Mouse (Mus musculus) myocyte (in vitro differentiated cells): ENCODE results near the gene Runx3. TPM values are rescaled to one million over a fixed set of nuclear protein-coding genes. Genes with fewer than 3 reads are reported as not detected.
A peak's percentile ranks its signal among the peaks of the same experiment; 100 is the strongest.
"Not testable (repeated sequence)": the region's sequence is repeated elsewhere in the genome, so short reads cannot be mapped to it uniquely, and the experiment has no call there.

Experiments used
- H3K27me3 ChIP-seq: one replicate; pipeline ENCODE4 v1.6.1; 2011; ENCODE audit not compliant: control insufficient read depth, insufficient read depth, insufficient read length
- H3K36me3 ChIP-seq: one replicate; pipeline ENCODE4 v1.6.1; 2011; ENCODE audit not compliant: control insufficient read depth, insufficient read depth
- H3K4me2 ChIP-seq: one replicate; pipeline ENCODE4 v1.6.1; 2011; ENCODE audit warnings: low read depth, control low read depth
- H3K4me3 ChIP-seq: one replicate; pipeline ENCODE4 v1.5.1; 2011; ENCODE audit warnings: mild to moderate bottlenecking, control low read depth, moderate library complexity
- H3K79me2 ChIP-seq: one replicate; pipeline ENCODE4 v1.6.1; 2011; ENCODE audit not compliant: control insufficient read depth, insufficient read depth
- H3ac ChIP-seq: one replicate; pipeline ENCODE4 v1.6.1; 2011; ENCODE audit not compliant: control insufficient read depth, insufficient read length
- CEBPB ChIP-seq: IDR thresholded peaks from 2 replicates; pipeline ENCODE4 v1.6.1; 2011; ENCODE audit warnings: mild to moderate bottlenecking, moderate library complexity; ENCODE audit not compliant: poor library complexity, insufficient read depth, severe bottlenecking
- E2F4 ChIP-seq: IDR thresholded peaks from one replicate; pipeline ENCODE4 v1.6.1; 2011; ENCODE audit warnings: mild to moderate bottlenecking, control low read depth, moderate library complexity; ENCODE audit not compliant: insufficient read depth
- MAX ChIP-seq: IDR thresholded peaks from one replicate; pipeline ENCODE4 v1.6.1; 2011; ENCODE audit warnings: low read depth, mild to moderate bottlenecking, control low read depth
- MYOD1 ChIP-seq, 3 experiments: IDR thresholded peaks; one replicate each; pipeline ENCODE4 v1.6.1; 2011; ENCODE audit warnings: control low read depth in 2 of 3, low read depth in 2 of 3, mild to moderate bottlenecking in 2 of 3, moderate library complexity in 1 of 3; ENCODE audit not compliant: insufficient read length in 2 of 3, control insufficient read depth in 1 of 3
- MYOG ChIP-seq, 3 experiments: IDR thresholded peaks; one replicate each; pipeline ENCODE4 v1.6.1; 2011; ENCODE audit warnings: control low read depth in 2 of 3, low read depth in 2 of 3, mild to moderate bottlenecking in 2 of 3; ENCODE audit not compliant: insufficient read length in 2 of 3, control insufficient read depth in 1 of 3, insufficient read depth in 1 of 3
- POLR2A ChIP-seq: IDR thresholded peaks from one replicate; pipeline ENCODE4 v1.6.1; 2011; ENCODE audit warnings: low read depth, mild to moderate bottlenecking, control low read depth, moderate library complexity; ENCODE audit not compliant: insufficient read length
- POLR2AphosphoS2 ChIP-seq: IDR thresholded peaks from one replicate; pipeline ENCODE4 v1.6.1; 2011; ENCODE audit warnings: low read depth, control low read depth; ENCODE audit not compliant: insufficient read length
- REST ChIP-seq: IDR thresholded peaks from one replicate; pipeline ENCODE4 v1.6.1; 2011; ENCODE audit warnings: mild to moderate bottlenecking, control low read depth, moderate library complexity; ENCODE audit not compliant: insufficient read depth, insufficient read length
- SRF ChIP-seq: IDR thresholded peaks from one replicate; pipeline ENCODE4 v1.6.1; 2011; ENCODE audit warnings: low read depth; ENCODE audit not compliant: control insufficient read depth, insufficient read length
- TCF12 ChIP-seq: IDR thresholded peaks from one replicate; pipeline ENCODE4 v1.6.1; 2011; ENCODE audit warnings: mild to moderate bottlenecking, control low read depth; ENCODE audit not compliant: poor library complexity, insufficient read depth, severe bottlenecking
- TCF3 ChIP-seq: IDR thresholded peaks from one replicate; pipeline ENCODE4 v1.6.1; 2011; ENCODE audit warnings: low read depth, control low read depth; ENCODE audit not compliant: insufficient read length
- USF1 ChIP-seq: IDR thresholded peaks from one replicate; pipeline ENCODE4 v1.6.1; 2011; ENCODE audit warnings: low read depth, mild to moderate bottlenecking, control low read depth, moderate library complexity
- polyA plus RNA-seq: library from polyadenylated mRNA; unstranded; fragments of >200 nt; fragmentation: generic; extraction: Trizol; gene quantifications from one replicate; pipeline ENCODE4 v1.2.1, GENCODE M21; 2012; ENCODE audit warnings: missing spikeins

The Runx3 gene
- polyA plus RNA-seq, 1 experiment: 19.6 TPM

DNA sequence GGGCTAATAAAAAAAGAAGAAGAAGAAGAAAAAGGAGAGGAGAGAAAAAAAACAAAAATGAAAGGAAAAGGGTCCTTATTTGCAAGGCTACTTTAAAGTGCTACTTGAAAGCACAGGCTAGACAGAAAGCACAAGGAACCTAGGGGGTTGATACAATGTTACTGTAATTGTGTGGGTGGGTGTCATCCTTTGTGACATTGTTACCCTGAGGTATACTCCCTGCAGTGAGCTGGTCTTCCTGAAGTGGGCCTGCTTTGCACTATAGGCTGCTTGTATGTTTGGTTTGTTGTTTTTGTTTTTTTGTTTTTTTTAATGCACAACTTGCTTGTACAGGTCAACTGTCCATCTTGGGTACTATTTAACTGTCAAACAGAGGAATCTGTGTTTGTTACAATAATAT, 57.1 kb downstream of the Runx3 start:
- Histone ChIP-seq H3K4me3 (no peak overlapping the region), H3K79me2 (no peaks in the 10 kb centered on the region), H3ac (no peak overlapping the region), H3K4me2 (no peak overlapping the region), H3K27me3 (no peaks in the 10 kb centered on the region), H3K36me3 (peaks cover 5% of the 10 kb centered on the region)
- TF ChIP-seq TCF3: no peak
- no peak for TF ChIP-seq E2F4

DNA sequence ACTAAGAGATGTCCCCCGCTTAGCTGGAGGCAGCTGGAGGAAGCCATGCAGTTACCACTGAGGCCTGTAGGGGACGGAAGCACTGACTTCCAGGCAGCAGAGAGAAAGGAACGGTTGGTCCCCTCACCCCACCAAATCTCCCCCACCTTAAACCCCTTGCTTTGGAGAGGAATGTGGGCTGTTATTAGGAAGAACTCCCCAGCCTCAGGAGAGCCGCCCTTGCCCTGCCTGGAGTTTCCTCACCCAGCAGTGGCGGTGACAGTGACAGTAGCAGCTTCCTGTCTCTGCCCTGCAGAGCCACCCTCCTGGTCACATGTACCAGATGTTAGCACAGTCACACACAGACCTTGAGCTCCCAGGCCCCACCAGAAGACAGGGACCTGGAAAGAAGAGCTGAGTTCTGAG, 58.6 kb downstream of the Runx3 start:
- no peak for TF ChIP-seq MAX
- no peak for TF ChIP-seq REST
- no peak for TF ChIP-seq CEBPB
- peak; percentile 32 for TF ChIP-seq POLR2AphosphoS2
- TF ChIP-seq TCF12: no peak
- no peak for TF ChIP-seq USF1
- Histone ChIP-seq H3K4me3 (no peak overlapping the region), H3K4me2 (no peak overlapping the region), H3K36me3 (peaks cover 4% of the 10 kb centered on the region), H3K79me2 (no peaks in the 10 kb centered on the region), H3K27me3 (no peaks in the 10 kb centered on the region), H3ac (no peak overlapping the region)

DNA sequence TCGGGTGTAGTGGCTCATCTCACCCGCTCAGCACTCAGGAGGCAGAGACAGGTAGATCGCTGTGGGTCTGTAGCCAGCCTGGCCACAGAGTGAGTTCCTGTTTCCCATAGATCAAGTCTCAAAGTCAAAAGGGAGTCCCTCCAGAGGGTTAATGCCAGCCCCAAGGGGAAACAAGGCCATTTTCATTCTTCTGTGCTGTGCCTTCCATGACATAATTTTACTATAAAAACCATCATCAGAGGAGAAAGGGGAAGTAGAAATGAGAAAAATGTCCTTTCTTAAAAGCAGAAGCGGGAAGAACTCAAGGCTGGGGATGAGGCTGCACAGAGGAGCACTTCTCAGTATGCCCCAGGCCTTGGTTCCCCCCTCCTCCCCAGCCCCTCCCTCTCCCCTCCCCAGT, 61.4 kb downstream of the Runx3 start:
- H3K36me3 ChIP-seq: no peaks in the 10 kb centered on the region
- H3K27me3 ChIP-seq: no peaks in the 10 kb centered on the region
- no peak overlapping the region for H3ac ChIP-seq
- H3K4me2 ChIP-seq: no peak overlapping the region
- TF ChIP-seq POLR2AphosphoS2: no peak
- no peak for TF ChIP-seq USF1
- TF ChIP-seq E2F4: no peak
- no peak for TF ChIP-seq TCF12
- no peak for TF ChIP-seq TCF3
- TF ChIP-seq REST: no peak
- no peak for TF ChIP-seq CEBPB
- H3K79me2 ChIP-seq: no peaks in the 10 kb centered on the region
- no peak overlapping the region for H3K4me3 ChIP-seq

DNA sequence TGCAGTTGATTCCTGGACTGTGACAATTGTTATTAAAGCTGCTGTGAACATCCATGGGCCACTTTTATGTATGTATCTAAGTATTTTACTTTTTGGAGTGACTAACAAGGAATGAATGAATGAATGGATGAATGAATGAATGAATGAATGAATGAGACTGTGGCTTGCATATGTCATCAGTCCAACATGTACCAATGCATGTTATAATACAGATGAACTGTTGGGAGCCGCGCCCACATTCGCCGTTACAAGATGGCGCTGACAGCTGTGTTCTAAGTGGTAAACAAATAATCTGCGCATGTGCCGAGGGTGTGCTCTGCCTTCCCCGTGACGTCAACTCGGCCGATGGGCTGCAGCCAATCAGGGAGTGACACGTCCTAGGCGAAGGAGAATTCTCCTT, 63.8 kb downstream of the Runx3 start:
- not testable (repeated sequence) for H3K36me3 ChIP-seq, H3K4me2 ChIP-seq, H3ac ChIP-seq, H3K4me3 ChIP-seq, H3K27me3 ChIP-seq, H3K79me2 ChIP-seq

DNA sequence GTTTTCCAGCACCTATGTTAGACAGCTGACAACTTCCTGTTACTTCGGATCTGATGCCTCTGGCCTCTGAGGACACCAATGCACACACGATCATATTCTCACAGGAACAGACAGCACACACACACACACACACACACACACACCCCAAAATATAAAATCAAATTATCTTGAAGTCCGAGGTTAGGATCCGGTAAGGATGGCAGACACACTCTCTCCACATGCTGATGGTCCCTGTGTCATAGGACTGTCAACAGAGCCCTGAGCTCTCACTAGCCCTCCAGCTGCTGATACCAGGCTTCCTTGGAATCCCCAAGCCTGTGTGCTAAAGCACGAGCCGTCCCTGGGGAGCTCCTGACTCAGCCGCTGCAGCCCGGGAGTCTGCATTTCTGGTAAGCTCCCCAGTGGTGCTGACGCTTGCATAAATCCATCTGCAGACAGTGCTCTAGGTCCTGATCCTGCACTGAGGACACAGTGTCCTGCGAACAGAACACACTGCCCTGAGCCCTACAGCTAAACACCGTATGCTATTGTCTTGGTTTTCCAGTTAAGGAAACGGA, 69.1 kb downstream of the Runx3 start:
- TF ChIP-seq MAX: no peak
- no peak for TF ChIP-seq CEBPB
- TF ChIP-seq MYOD1 (IDR thresholded peaks at IDR 0.05; ENCODE audit: control insufficient read depth in 1 of 3, insufficient read length in 2 of 3, low read depth in 2 of 3): peak in 1 of 3 experiments; percentile 10
- no peak for TF ChIP-seq USF1
- peak in 1 of 3 experiments; percentile 54 for TF ChIP-seq MYOG (IDR thresholded peaks at IDR 0.05; ENCODE audit: control insufficient read depth in 1 of 3, insufficient read depth in 1 of 3, insufficient read length in 2 of 3, low read depth in 2 of 3)
- TF ChIP-seq REST: no peak
- no peaks in the 10 kb centered on the region for H3K36me3 ChIP-seq
- H3K4me3 ChIP-seq: no peak overlapping the region
- H3K79me2 ChIP-seq: no peaks in the 10 kb centered on the region
- H3K27me3 ChIP-seq: no peaks in the 10 kb centered on the region
- no peak overlapping the region for H3K4me2 ChIP-seq
- H3ac ChIP-seq: no peak overlapping the region

DNA sequence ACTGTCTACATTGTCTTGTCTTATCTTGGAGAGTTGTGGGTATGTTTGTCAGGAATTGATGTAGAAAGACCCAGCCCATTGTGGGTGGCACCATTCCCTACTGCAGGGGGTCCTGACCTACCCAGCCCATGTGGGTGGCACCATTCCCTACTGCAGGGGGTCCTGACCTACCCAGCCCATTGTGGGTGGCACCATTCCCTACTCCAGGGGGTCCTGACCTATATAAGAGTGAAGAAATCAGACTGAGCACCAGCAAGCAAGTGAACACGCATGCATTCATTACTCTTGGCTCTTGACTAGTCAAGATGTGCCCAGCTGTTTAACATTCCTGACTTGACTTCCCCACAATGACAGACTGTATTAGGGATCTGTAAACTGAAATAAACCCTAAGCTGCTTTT, 69.9 kb downstream of the Runx3 start:
- H3K27me3 ChIP-seq: no peaks in the 10 kb centered on the region

More for the DNA sequence above, 69.9 kb downstream of the Runx3 start:
- no peaks in the 10 kb centered on the region for H3K36me3 ChIP-seq
- TF ChIP-seq MAX (no peak), MYOD1 (IDR thresholded peaks at IDR 0.05; ENCODE audit: control insufficient read depth in 1 of 3, insufficient read length in 2 of 3, low read depth in 2 of 3) (no peak), E2F4 (no peak), SRF (no peak), TCF3 (no peak), POLR2AphosphoS2 (no peak), MYOG (IDR thresholded peaks at IDR 0.05; ENCODE audit: control insufficient read depth in 1 of 3, insufficient read depth in 1 of 3, insufficient read length in 2 of 3, low read depth in 2 of 3) (no peak), USF1 (no peak), POLR2A (no peak), CEBPB (no peak), REST (no peak), TCF12 (no peak)
- no peak overlapping the region for H3K4me3 ChIP-seq
- H3K79me2 ChIP-seq: no peaks in the 10 kb centered on the region
- H3ac ChIP-seq: no peak overlapping the region
- no peak overlapping the region for H3K4me2 ChIP-seq
